Mouse (Mus musculus): ENCODE data around the gene Klhdc8a. TPM values are rescaled to one million over a fixed set of nuclear protein-coding genes. Genes with fewer than 3 reads are reported as not detected.

Gene Klhdc8a
- polyA plus RNA-seq, 1 experiment from 2014 or later = 0.63 TPM

- Histone ChIP-seq H3K4me3 (no peak overlapping the region), H3K36me3 (peaks cover 5% of the 10 kb centered on the region; the same call in 1 of the 2 replicates), H3K9me3 (no peaks in the 10 kb centered on the region), H3K9ac (peak overlapping the region; percentile 63), H3K4me2 (no peak overlapping the region), H3K27ac (replicated peaks) (peak overlapping the region; percentile 82), H3K4me1 (peaks cover 60% of the 10 kb centered on the region), H3K27me3 (replicated peaks) (no peaks in the 10 kb centered on the region)
- 0 out of 2 replicates have a peak, but pooled peaks have one; percentile 22 for ATAC-seq (ENCODE audit: extremely low read depth, insufficient number of reproducible peaks, low FRiP score, low TSS enrichment)
- 21% methylated on average over 6 of the region's 6 CpGs for WGBS
These were observed 35.9 kb downstream of the Klhdc8a start for GRCm38 (mm10) chr1:132334178-132334801.

GRCm38 (mm10) chr1:132335378-132335965, 37.0 kb downstream of the Klhdc8a start:
- H3K27ac ChIP-seq (replicated peaks) = peak overlapping the region; percentile 82

GRCm38 (mm10) chr1:132336921-132337320, 38.5 kb downstream of the Klhdc8a start:
- H3K9ac ChIP-seq = no peak overlapping the region
- no peaks in the 10 kb centered on the region for H3K9me3 ChIP-seq
- H3K36me3 ChIP-seq = peaks cover 2% of the 10 kb centered on the region; the same call in 1 of the 2 replicates
- H3K4me1 ChIP-seq = peaks cover 56% of the 10 kb centered on the region
- 53% methylated on average over 6 of the region's 6 CpGs for WGBS
- peak overlapping the region; percentile 65; the same call in 1 of the 2 replicates for H3K27ac ChIP-seq (replicated peaks)
- no peak overlapping the region for H3K4me3 ChIP-seq
- no peaks in the 10 kb centered on the region for H3K27me3 ChIP-seq (replicated peaks)
- H3K4me2 ChIP-seq = no peak overlapping the region
- no peak for ATAC-seq (ENCODE audit: extremely low read depth, insufficient number of reproducible peaks, low FRiP score, low TSS enrichment)

More at GRCm38 (mm10) chr1:132335378-132335965, 37.0 kb downstream of the Klhdc8a start:
- H3K36me3 ChIP-seq = peaks cover 5% of the 10 kb centered on the region; the same call in 1 of the 2 replicates
- no peak overlapping the region for H3K4me2 ChIP-seq
- H3K9ac ChIP-seq = no peak overlapping the region
- H3K27me3 ChIP-seq (replicated peaks) = no peaks in the 10 kb centered on the region
- WGBS = 35% methylated on average over 12 of the region's 12 CpGs
- peaks cover 54% of the 10 kb centered on the region for H3K4me1 ChIP-seq
- H3K4me3 ChIP-seq = no peak overlapping the region
- no peak for ATAC-seq (ENCODE audit: extremely low read depth, insufficient number of reproducible peaks, low FRiP score, low TSS enrichment)
- no peaks in the 10 kb centered on the region for H3K9me3 ChIP-seq

- no peak overlapping the region for H3K4me2 ChIP-seq
- peak overlapping the region; percentile 65 for H3K27ac ChIP-seq (replicated peaks)
- ATAC-seq (ENCODE audit: extremely low read depth, insufficient number of reproducible peaks, low FRiP score, low TSS enrichment) = no peak
- no peaks in the 10 kb centered on the region for H3K36me3 ChIP-seq
- H3K9ac ChIP-seq = peak overlapping the region; percentile 38; the same call in 1 of the 2 replicates
- no peaks in the 10 kb centered on the region for H3K27me3 ChIP-seq (replicated peaks)
- H3K4me3 ChIP-seq = no peak overlapping the region
- 24% methylated on average over 8 of the region's 8 CpGs for WGBS
- peaks cover 55% of the 10 kb centered on the region for H3K4me1 ChIP-seq
- H3K9me3 ChIP-seq = no peaks in the 10 kb centered on the region
These were observed 39.7 kb downstream of the Klhdc8a start for GRCm38 (mm10) chr1:132338027-132338660.

- H3K4me2 ChIP-seq = no peak overlapping the region
- H3K36me3 ChIP-seq = no peaks in the 10 kb centered on the region
- H3K27ac ChIP-seq (replicated peaks) = peak overlapping the region; percentile 16; the same call in 1 of the 2 replicates
- peaks cover 41% of the 10 kb centered on the region for H3K4me1 ChIP-seq
- no peak overlapping the region for H3K9ac ChIP-seq
- no peaks in the 10 kb centered on the region for H3K9me3 ChIP-seq
- no peaks in the 10 kb centered on the region for H3K27me3 ChIP-seq (replicated peaks)
- WGBS = 31% methylated on average over 5 of the region's 5 CpGs
- no peak for ATAC-seq (ENCODE audit: extremely low read depth, insufficient number of reproducible peaks, low FRiP score, low TSS enrichment)
- H3K4me3 ChIP-seq = no peak overlapping the region
These were observed 43.5 kb downstream of the Klhdc8a start for GRCm38 (mm10) chr1:132341731-132342501.

GRCm38 (mm10) chr1:132342518-132342917, 44.1 kb downstream of the Klhdc8a start:
- peaks cover 37% of the 10 kb centered on the region for H3K4me1 ChIP-seq
- 55% methylated on average over 3 of the region's 3 CpGs for WGBS
- H3K27ac ChIP-seq (replicated peaks) = no peak overlapping the region
- no peak overlapping the region for H3K4me3 ChIP-seq
- H3K9me3 ChIP-seq = no peaks in the 10 kb centered on the region
- no peaks in the 10 kb centered on the region for H3K27me3 ChIP-seq (replicated peaks)
- H3K4me2 ChIP-seq = no peak overlapping the region
- no peak for ATAC-seq (ENCODE audit: extremely low read depth, insufficient number of reproducible peaks, low FRiP score, low TSS enrichment)
- H3K9ac ChIP-seq = no peak overlapping the region
- no peaks in the 10 kb centered on the region for H3K36me3 ChIP-seq

GRCm38 (mm10) chr1:132343191-132343590, 44.8 kb downstream of the Klhdc8a start:
- Histone ChIP-seq H3K36me3 (no peaks in the 10 kb centered on the region), H3K4me1 (peaks cover 31% of the 10 kb centered on the region), H3K9ac (no peak overlapping the region), H3K9me3 (no peaks in the 10 kb centered on the region), H3K27ac (replicated peaks) (no peak overlapping the region), H3K4me3 (no peak overlapping the region), H3K27me3 (replicated peaks) (no peaks in the 10 kb centered on the region), H3K4me2 (no peak overlapping the region)
- ATAC-seq (ENCODE audit: extremely low read depth, insufficient number of reproducible peaks, low FRiP score, low TSS enrichment) = no peak
- WGBS = 82% methylated on average over 2 of the region's 2 CpGs

GRCm38 (mm10) chr1:132343656-132344055, 45.2 kb downstream of the Klhdc8a start:
- ATAC-seq (ENCODE audit: extremely low read depth, insufficient number of reproducible peaks, low FRiP score, low TSS enrichment) = no peak
- Histone ChIP-seq H3K27me3 (replicated peaks) (no peaks in the 10 kb centered on the region), H3K9me3 (no peaks in the 10 kb centered on the region), H3K4me3 (no peak overlapping the region), H3K9ac (no peak overlapping the region), H3K4me1 (peaks cover 28% of the 10 kb centered on the region), H3K4me2 (no peak overlapping the region), H3K27ac (replicated peaks) (no peak overlapping the region), H3K36me3 (no peaks in the 10 kb centered on the region)
- WGBS = 82% methylated on average over 1 of the region's 1 CpGs

- H3K27me3 ChIP-seq (replicated peaks) = no peaks in the 10 kb centered on the region
- H3K27ac ChIP-seq (replicated peaks) = peak overlapping the region; percentile 5; the same call in 1 of the 2 replicates
- no peak for ATAC-seq (ENCODE audit: extremely low read depth, insufficient number of reproducible peaks, low FRiP score, low TSS enrichment)
- WGBS = 64% methylated on average over 4 of the region's 4 CpGs
- peaks cover 28% of the 10 kb centered on the region for H3K4me1 ChIP-seq
- H3K4me2 ChIP-seq = no peak overlapping the region
- no peak overlapping the region for H3K9ac ChIP-seq
- no peaks in the 10 kb centered on the region for H3K36me3 ChIP-seq
- no peaks in the 10 kb centered on the region for H3K9me3 ChIP-seq
- H3K4me3 ChIP-seq = no peak overlapping the region
These were observed 47.1 kb downstream of the Klhdc8a start for GRCm38 (mm10) chr1:132345514-132345913.

GRCm38 (mm10) chr1:132346134-132346851, 47.9 kb downstream of the Klhdc8a start:
- Histone ChIP-seq H3K27me3 (replicated peaks) (no peaks in the 10 kb centered on the region), H3K36me3 (no peaks in the 10 kb centered on the region), H3K4me3 (no peak overlapping the region), H3K27ac (replicated peaks) (peak overlapping the region; percentile 13), H3K9ac (peak overlapping the region; percentile 6; the same call in 1 of the 2 replicates), H3K4me2 (no peak overlapping the region), H3K4me1 (peaks cover 28% of the 10 kb centered on the region), H3K9me3 (0 out of 2 replicates have a peak, but pooled peaks cover 4% of the 10 kb centered on the region)
- 48% methylated on average over 12 of the region's 12 CpGs for WGBS
- ATAC-seq (ENCODE audit: extremely low read depth, insufficient number of reproducible peaks, low FRiP score, low TSS enrichment) = no peak; the same call in 1 of the 2 replicates

All from heart, embryonic 13.5 days (tissue).